Mouse (Mus musculus) heart, adult 8-10 months (tissue): Measurements from ENCODE around the gene Ugt1a10. TPM values are rescaled to one million over a fixed set of nuclear protein-coding genes. Genes with fewer than 3 reads are reported as not detected.

Source experiments
- DNase-seq: peaks from one replicate; pipeline ENCODE4 v3.0.0; 2022; ENCODE audit warnings: low spot score
- total RNA-seq, 4 experiments: library from RNA; stranded (reverse); gene quantifications; 2 replicates each; pipeline ENCODE4 v1.2.4; 2022

Gene Ugt1a10
- total RNA-seq, 4 experiments from 2014 or later, result not detected

DNA sequence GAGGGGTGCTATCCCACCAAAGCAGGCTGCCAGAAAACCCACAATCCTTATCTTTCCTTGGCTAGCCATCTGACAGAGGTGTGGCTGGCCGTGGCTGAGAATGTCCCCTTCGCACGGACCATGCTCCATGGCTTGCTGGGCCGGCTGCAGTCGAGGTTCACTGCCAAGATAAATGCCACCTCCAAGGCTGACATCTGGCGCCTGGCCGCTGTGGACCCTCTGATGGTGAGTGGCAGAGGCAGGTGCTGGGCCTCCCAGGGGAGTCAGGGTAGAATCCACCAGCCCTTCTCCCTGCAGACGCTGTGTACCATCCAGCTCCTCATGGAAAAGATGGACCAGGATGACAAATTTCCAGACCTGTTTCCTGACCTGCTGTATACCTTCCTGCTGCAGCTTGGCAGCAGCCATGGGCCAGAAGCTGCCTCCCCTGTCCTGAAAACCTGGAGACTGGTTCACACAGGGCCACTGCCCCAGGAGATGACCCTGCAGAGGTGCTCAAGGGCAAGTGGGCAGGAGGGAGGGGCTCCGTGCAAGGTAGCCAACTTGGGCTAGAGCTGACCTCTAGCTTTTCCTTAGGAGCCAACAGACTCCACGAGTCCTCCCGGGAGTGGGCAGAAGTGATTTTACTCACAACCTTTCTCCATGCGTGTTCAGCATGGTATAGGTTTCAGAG is 199.7 kb downstream of the Ugt1a10 start:
- DNase-seq, result no peak

DNA sequence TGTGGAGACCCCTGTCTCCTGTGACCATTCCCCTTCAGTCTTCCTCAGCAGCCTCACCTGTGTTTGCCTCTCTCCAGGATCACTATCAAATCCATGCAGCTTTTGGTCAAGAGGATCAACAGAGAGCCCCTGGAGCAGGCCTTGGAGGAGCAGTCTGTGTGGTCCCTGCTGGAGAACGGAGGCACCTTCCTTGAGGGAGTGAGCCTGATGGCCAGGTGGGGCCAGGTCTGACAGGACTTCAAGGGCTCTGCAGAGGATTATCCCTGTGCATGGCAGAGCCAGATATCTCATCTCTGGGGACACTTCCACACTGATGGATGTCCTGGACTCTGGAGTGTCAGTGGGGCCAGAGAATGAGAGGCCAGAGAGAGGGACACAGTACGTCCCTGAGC is 200.3 kb downstream of the Ugt1a10 start:
- DNase-seq, result no peak

- no peak for DNase-seq
Observed at GRCm38 (mm10) chr1:88255989-88256754, 201.0 kb downstream of the Ugt1a10 start.

- DNase-seq, result no peak
Observed at GRCm38 (mm10) chr1:88256886-88257663, 201.9 kb downstream of the Ugt1a10 start.

- no peak for DNase-seq
Observed at GRCm38 (mm10) chr1:88257681-88258080, 202.5 kb downstream of the Ugt1a10 start.

DNA sequence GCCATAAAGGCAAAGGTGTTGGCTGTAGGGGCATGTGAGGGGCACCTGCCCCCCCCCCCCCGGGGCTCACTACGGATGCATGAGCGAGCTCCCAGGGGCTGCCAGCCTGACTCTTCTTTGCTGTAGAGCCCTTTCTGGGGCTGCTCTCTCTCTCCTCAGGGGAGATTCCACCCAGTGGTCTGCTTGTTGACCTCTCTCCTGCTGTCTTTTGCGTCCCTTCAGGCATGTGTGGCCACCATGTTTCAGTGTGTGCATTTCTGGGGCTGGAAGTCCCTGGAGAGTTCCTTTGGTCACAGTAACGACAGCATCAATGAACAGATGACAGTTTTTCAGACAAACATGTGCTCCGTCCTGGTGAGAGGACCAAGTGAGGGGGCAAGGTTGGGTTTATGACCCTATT is 203.2 kb downstream of the Ugt1a10 start:
- no peak for DNase-seq

- no peak for DNase-seq
Observed at GRCm38 (mm10) chr1:88258881-88259642, 203.9 kb downstream of the Ugt1a10 start.

- DNase-seq, result no peak
Observed at GRCm38 (mm10) chr1:88259643-88260024, 204.4 kb downstream of the Ugt1a10 start.

DNA sequence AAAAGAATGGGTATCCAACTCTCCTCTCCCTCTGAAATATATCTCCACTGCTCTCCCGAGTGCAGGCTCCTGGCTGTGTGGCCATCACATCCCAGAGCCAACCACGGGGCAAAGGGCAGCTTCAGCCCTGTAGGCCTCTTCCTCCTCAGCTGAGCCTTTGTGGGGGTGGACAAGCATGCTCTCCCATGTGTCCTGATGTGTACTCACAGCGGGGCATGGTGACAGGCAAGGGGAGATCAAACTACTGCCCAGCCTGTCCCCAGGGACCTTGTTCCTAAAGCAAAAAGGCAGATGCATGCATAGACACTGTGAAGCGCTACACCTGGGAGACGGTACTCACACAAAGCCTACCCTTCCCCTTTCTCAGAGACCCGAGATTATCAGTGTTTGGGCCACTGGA is 204.9 kb downstream of the Ugt1a10 start:
- no peak for DNase-seq

DNA sequence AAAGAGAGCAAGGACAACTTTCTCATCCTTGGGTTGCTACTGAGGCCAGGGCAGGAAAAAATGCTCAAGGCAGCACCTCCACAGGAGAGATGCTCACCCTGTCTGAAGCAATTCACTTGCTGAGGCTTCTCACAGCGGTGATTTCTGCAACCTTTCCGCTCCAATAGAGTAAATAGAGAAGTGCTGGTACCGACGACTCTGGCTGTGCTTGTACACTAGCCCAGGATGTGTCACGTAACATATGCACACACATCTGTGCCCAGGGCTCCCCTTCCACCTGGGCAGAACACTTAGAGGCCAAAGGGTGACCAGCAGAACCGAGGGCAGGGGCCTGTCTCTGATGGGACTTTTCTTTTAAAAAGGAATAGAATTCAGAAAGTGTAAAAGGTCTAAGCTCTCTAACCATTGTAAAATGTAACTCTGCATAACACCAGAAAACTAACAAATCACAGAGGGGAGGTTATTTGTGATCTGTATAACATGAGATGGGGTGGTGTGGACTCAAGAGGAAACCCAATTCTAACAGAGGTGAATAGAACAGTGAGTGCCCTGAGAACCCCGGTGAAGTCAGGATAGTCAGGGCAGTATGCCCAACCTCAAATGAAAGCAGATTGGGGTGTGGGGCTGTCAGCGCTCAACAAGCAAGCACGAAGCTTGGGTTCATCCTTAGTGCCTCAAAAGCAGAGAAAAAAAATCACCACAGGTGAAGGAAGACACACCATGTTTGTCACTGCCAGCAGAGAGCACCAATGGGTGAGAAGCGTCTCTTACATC is 205.6 kb downstream of the Ugt1a10 start:
- no peak for DNase-seq

DNA sequence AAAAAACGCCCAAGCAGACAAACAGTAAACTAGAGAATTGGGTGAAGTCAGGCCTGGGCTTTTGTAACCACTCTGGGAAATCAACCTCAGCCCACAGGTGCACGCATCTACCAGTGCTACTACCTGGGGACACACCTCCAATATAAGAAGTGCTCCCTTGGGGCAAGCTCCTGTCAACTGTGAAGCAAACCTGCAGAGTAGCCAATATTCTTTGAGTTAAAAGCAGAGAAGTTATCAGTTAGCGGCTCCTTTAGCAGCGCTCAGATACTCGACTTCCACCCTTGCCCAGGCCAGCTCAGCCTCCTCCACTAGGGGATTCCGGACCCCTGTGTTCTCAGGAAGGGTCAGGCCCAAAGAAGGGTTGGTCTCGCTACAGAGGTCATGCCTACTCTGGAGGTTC is 206.5 kb downstream of the Ugt1a10 start:
- DNase-seq, result no peak

DNA sequence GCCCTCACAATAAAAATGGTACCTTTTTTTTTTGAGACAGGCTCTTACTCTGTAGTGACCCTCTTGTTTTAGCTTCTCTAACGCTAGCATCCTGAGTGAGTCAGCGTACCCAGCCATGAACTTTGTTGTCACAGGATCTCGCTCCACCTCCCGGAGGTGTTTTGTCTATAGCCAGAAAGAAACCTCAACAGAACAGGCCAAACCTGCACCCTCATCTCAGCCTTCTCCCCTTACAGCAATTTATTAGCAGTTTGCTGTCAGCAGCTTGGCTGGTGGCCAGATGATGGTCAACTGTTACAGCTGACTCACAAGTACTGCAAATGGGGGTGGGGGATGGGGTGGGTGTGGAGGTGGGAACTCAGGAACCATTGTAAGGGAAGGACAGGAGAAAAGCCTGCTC is 207.1 kb downstream of the Ugt1a10 start:
- no peak for DNase-seq

DNA sequence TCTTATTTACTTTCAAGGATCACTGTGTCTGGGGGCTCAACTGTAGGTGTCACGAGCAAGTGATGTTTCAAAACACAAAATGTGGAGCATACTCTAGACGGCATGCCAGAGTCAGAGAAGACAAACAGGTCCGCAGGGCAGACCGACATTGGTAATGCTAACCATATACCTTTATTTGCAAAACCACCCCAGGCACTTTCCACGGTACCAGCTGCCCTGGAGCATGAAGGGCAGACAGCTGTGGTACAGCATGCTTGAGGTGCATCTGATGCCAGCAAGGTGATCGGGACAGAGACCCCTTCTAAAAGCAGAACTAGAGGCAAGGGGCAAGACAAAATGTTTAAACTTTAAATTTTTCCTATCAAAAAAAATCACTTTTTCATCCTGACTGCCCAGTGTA is 207.8 kb downstream of the Ugt1a10 start:
- DNase-seq, result no peak

- no peak for DNase-seq
Observed at GRCm38 (mm10) chr1:88263778-88264177, 208.6 kb downstream of the Ugt1a10 start.

DNA sequence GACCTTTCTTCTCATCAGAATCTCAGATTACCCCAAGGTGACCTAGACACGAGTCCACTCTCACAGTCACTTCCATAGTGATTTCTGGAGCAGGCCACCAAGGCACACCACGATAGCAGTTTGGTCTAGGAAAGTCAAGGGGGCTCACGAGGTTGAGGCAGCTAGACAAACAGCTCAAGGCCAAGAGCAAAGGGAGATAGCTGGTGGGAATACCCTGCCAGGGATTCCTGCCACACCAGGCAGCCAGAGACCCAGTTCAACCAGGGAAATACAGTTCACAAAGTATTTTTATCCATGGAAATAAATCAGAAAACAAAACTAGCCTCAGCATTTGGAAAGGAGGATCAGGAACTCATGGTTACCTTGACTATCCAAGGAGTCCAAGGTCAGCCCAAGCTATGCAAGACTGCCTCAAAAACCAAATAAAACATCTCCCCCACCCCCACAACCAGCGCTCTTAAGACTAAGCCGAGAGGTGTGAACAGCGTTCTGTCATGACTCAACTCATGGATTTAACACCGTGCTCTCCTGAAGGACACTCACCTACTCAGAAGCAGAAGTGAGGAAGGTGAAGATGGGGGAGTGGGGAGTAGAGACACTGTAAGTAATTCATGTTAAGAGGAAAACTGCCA is 209.2 kb downstream of the Ugt1a10 start:
- DNase-seq, result no peak

DNA sequence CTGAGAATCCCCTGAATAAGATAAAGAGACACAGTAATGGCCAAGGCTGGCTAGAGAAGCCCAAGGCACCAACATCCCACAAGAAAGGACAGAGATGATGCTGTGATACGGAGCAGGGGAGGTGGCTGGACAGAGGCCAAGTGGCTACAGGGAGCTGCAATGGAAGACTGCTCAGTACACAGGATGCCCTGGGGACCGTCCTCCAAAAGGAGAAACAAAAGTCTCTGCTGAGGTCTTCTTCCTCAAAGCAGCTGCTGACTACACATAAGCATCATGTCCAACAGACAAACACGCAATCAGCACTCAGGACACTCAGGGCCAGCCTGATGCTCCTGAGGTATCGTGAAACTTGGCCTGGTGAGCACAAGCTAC is 209.7 kb downstream of the Ugt1a10 start:
- no peak for DNase-seq

GRCm38 (mm10) chr1:88266123-88266522 is 210.9 kb downstream of the Ugt1a10 start:
- no peak for DNase-seq

GRCm38 (mm10) chr1:88267489-88267888 is 212.3 kb downstream of the Ugt1a10 start:
- no peak for DNase-seq

DNA sequence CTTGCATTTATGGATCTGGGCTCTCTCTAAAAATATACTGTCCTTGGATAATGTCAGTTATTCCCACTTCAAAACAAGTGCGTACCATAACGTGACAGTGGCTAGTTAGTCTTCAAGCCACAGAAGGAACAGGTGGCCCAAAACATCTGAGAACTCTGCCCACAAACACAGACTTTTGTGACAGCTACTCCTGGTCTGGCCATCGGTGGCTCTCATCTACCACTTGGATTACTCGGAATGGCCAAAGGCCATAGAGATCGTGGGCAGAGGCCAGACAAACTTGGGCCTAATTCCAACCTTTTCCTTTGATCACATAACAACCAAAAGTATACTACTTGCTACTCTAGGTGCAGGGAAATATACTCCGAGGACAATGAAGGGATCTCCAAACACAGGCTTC is 212.9 kb downstream of the Ugt1a10 start:
- DNase-seq, result no peak
